Mouse (Mus musculus): ENCODE results near the gene 9130213A22Rik. TPM values are rescaled to one million over a fixed set of nuclear protein-coding genes. Genes with fewer than 3 reads are reported as not detected.

The 9130213A22Rik gene
- polyA plus RNA-seq, 1 experiment from 2014 or later = not detected

- H3K27ac ChIP-seq (ENCODE audit: low read depth, low read length) = no peak overlapping the region
Observed at GRCm38 (mm10) chr11:69121741-69122335, 551 bp downstream of the 9130213A22Rik start.

GRCm38 (mm10) chr11:69121001-69121740 is 1.2 kb downstream of the 9130213A22Rik start:
- peaks cover 34% of the 10 kb centered on the region for H3K4me1 ChIP-seq (replicated peaks; ENCODE audit: control insufficient read depth, insufficient read depth, low read length)
- H3K9me3 ChIP-seq (ENCODE audit: control insufficient read depth, low read length) = no peaks in the 10 kb centered on the region
- H3K27me3 ChIP-seq (ENCODE audit: control insufficient read depth, insufficient read depth, low read length) = peaks cover 13% of the 10 kb centered on the region
- peak overlapping the region; percentile 69 for H3K9ac ChIP-seq (ENCODE audit: low read length)
- ATAC-seq (replicated peaks; ENCODE audit: low FRiP score) = no peak
- H3K27ac ChIP-seq (ENCODE audit: low read depth, low read length) = no peak overlapping the region
- peak overlapping the region; percentile 76 for H3K4me3 ChIP-seq (ENCODE audit: low read depth, low read length)
- H3K4me2 ChIP-seq (ENCODE audit: low read depth, low read length, severe bottlenecking) = peak overlapping the region; percentile 96
- WGBS = under 1% methylated on average over 33 of the region's 33 CpGs
- DNase-seq (ENCODE audit: low spot score) = peak; percentile 70
- no peaks in the 10 kb centered on the region; the same call in 1 of the 2 replicates for H3K36me3 ChIP-seq (ENCODE audit: control insufficient read depth, insufficient read depth, low read length)

More at GRCm38 (mm10) chr11:69121741-69122335, 551 bp downstream of the 9130213A22Rik start:
- DNase-seq (ENCODE audit: low spot score) = no peak
- Histone ChIP-seq H3K9me3 (ENCODE audit: control insufficient read depth, low read length) (no peaks in the 10 kb centered on the region), H3K4me1 (replicated peaks; ENCODE audit: control insufficient read depth, insufficient read depth, low read length) (peaks cover 37% of the 10 kb centered on the region), H3K4me2 (ENCODE audit: low read depth, low read length, severe bottlenecking) (peak overlapping the region; percentile 96), H3K9ac (ENCODE audit: low read length) (peak overlapping the region; percentile 69), H3K4me3 (ENCODE audit: low read depth, low read length) (peak overlapping the region; percentile 76), H3K27me3 (ENCODE audit: control insufficient read depth, insufficient read depth, low read length) (peaks cover 10% of the 10 kb centered on the region), H3K36me3 (ENCODE audit: control insufficient read depth, insufficient read depth, low read length) (no peaks in the 10 kb centered on the region; the same call in 1 of the 2 replicates)
- 0% methylated on average over 30 of the region's 32 CpGs for WGBS
- no peak for ATAC-seq (replicated peaks; ENCODE audit: low FRiP score)

GRCm38 (mm10) chr11:69120221-69121000 is 2.0 kb downstream of the 9130213A22Rik start, which contains the start of gene Hes7:
Hes7 (plus strand) TSS chr11:69120404.
- H3K27ac ChIP-seq (ENCODE audit: low read depth, low read length) = no peak within 1 kb of the TSS
- no peaks in the 10 kb centered on the region for H3K9me3 ChIP-seq (ENCODE audit: control insufficient read depth, low read length)
- H3K4me1 ChIP-seq (replicated peaks; ENCODE audit: control insufficient read depth, insufficient read depth, low read length) = peaks cover 30% of the 10 kb centered on the region
- no peak for ATAC-seq (replicated peaks; ENCODE audit: low FRiP score)
- no peaks in the 10 kb centered on the region; the same call in 1 of the 2 replicates for H3K36me3 ChIP-seq (ENCODE audit: control insufficient read depth, insufficient read depth, low read length)
- peak within 1 kb of the TSS; percentile 69 for H3K9ac ChIP-seq (ENCODE audit: low read length)
- peak; percentile 76 for DNase-seq (ENCODE audit: low spot score)
- H3K4me3 ChIP-seq (ENCODE audit: low read depth, low read length) = peak within 1 kb of the TSS; percentile 76
- 2% methylated on average over 27 of the region's 27 CpGs for WGBS
- H3K4me2 ChIP-seq (ENCODE audit: low read depth, low read length, severe bottlenecking) = peak within 1 kb of the TSS; percentile 97
- peaks cover 13% of the 10 kb centered on the region for H3K27me3 ChIP-seq (ENCODE audit: control insufficient read depth, insufficient read depth, low read length)

GRCm38 (mm10) chr11:69119446-69120155 is 2.8 kb downstream of the 9130213A22Rik start:
- H3K9me3 ChIP-seq (ENCODE audit: control insufficient read depth, low read length) = no peaks in the 10 kb centered on the region
- H3K27me3 ChIP-seq (ENCODE audit: control insufficient read depth, insufficient read depth, low read length) = peaks cover 13% of the 10 kb centered on the region
- H3K36me3 ChIP-seq (ENCODE audit: control insufficient read depth, insufficient read depth, low read length) = no peaks in the 10 kb centered on the region; the same call in 1 of the 2 replicates
- peak overlapping the region; percentile 76 for H3K4me3 ChIP-seq (ENCODE audit: low read depth, low read length)
- no peak overlapping the region for H3K27ac ChIP-seq (ENCODE audit: low read depth, low read length)
- H3K4me2 ChIP-seq (ENCODE audit: low read depth, low read length, severe bottlenecking) = peak overlapping the region; percentile 96
- ATAC-seq (replicated peaks; ENCODE audit: low FRiP score) (no peak), DNase-seq (ENCODE audit: low spot score) (no peak)
- 27% methylated on average over 14 of the region's 14 CpGs for WGBS
- H3K9ac ChIP-seq (ENCODE audit: low read length) = no peak overlapping the region; the same call in 1 of the 2 replicates
- peaks cover 30% of the 10 kb centered on the region for H3K4me1 ChIP-seq (replicated peaks; ENCODE audit: control insufficient read depth, insufficient read depth, low read length)

GRCm38 (mm10) chr11:69118765-69119164 is 3.6 kb downstream of the 9130213A22Rik start:
- Histone ChIP-seq H3K36me3 (ENCODE audit: control insufficient read depth, insufficient read depth, low read length) (no peaks in the 10 kb centered on the region; the same call in 1 of the 2 replicates), H3K27ac (ENCODE audit: low read depth, low read length) (no peak overlapping the region), H3K9me3 (ENCODE audit: control insufficient read depth, low read length) (no peaks in the 10 kb centered on the region), H3K4me3 (ENCODE audit: low read depth, low read length) (peak overlapping the region; percentile 74), H3K9ac (ENCODE audit: low read length) (no peak overlapping the region; the same call in 1 of the 2 replicates), H3K4me1 (replicated peaks; ENCODE audit: control insufficient read depth, insufficient read depth, low read length) (peaks cover 30% of the 10 kb centered on the region), H3K4me2 (ENCODE audit: low read depth, low read length, severe bottlenecking) (peak overlapping the region; percentile 97), H3K27me3 (ENCODE audit: control insufficient read depth, insufficient read depth, low read length) (peaks cover 13% of the 10 kb centered on the region)
- ATAC-seq (replicated peaks; ENCODE audit: low FRiP score) = no peak
- 3% methylated on average over 15 of the region's 15 CpGs for WGBS
- DNase-seq (ENCODE audit: low spot score) = peak; percentile 92

GRCm38 (mm10) chr11:69117737-69118695 is 4.4 kb downstream of the 9130213A22Rik start:
- peak; percentile 85 for DNase-seq (ENCODE audit: low spot score)
- Histone ChIP-seq H3K9me3 (ENCODE audit: control insufficient read depth, low read length) (no peaks in the 10 kb centered on the region), H3K4me2 (ENCODE audit: low read depth, low read length, severe bottlenecking) (peak overlapping the region; percentile 97), H3K4me3 (ENCODE audit: low read depth, low read length) (peak overlapping the region; percentile 74), H3K9ac (ENCODE audit: low read length) (peak overlapping the region; percentile 75), H3K36me3 (ENCODE audit: control insufficient read depth, insufficient read depth, low read length) (no peaks in the 10 kb centered on the region; the same call in 1 of the 2 replicates), H3K27ac (ENCODE audit: low read depth, low read length) (peak overlapping the region; percentile 55), H3K4me1 (replicated peaks; ENCODE audit: control insufficient read depth, insufficient read depth, low read length) (peaks cover 29% of the 10 kb centered on the region), H3K27me3 (ENCODE audit: control insufficient read depth, insufficient read depth, low read length) (peaks cover 13% of the 10 kb centered on the region)
- ATAC-seq (replicated peaks; ENCODE audit: low FRiP score) = peak; percentile 22; the same call in 1 of the 2 replicates
- WGBS = 1% methylated on average over 45 of the region's 45 CpGs

GRCm38 (mm10) chr11:69116843-69117242 is 5.5 kb downstream of the 9130213A22Rik start:
- Histone ChIP-seq H3K27me3 (ENCODE audit: control insufficient read depth, insufficient read depth, low read length) (peaks cover 13% of the 10 kb centered on the region), H3K4me2 (ENCODE audit: low read depth, low read length, severe bottlenecking) (peak overlapping the region; percentile 97; the same call in 1 of the 2 replicates), H3K4me1 (replicated peaks; ENCODE audit: control insufficient read depth, insufficient read depth, low read length) (peaks cover 29% of the 10 kb centered on the region), H3K4me3 (ENCODE audit: low read depth, low read length) (no peak overlapping the region), H3K36me3 (ENCODE audit: control insufficient read depth, insufficient read depth, low read length) (no peaks in the 10 kb centered on the region; the same call in 1 of the 2 replicates), H3K9me3 (ENCODE audit: control insufficient read depth, low read length) (no peaks in the 10 kb centered on the region), H3K9ac (ENCODE audit: low read length) (no peak overlapping the region), H3K27ac (ENCODE audit: low read depth, low read length) (no peak overlapping the region)
- DNase-seq (ENCODE audit: low spot score) (no peak), ATAC-seq (replicated peaks; ENCODE audit: low FRiP score) (no peak)
- WGBS = 57% methylated on average over 5 of the region's 5 CpGs
